Mouse (Mus musculus) intestine, embryonic 16.5 days (tissue): Measurements from ENCODE around the gene Phlda2. TPM values are rescaled to one million over a fixed set of nuclear protein-coding genes. Genes with fewer than 3 reads are reported as not detected.

Source experiments
- ATAC-seq: fragments of 200-750 bp; cut with Nextera tagmentation; 2 replicates; pipeline ENCODE4 v1.8.0; 2017; ENCODE audit warnings: moderate TSS enrichment, moderate library complexity
- H3K27ac ChIP-seq: fragments of 300-500 bp; sonication (generic); 2 replicates; pipeline ENCODE4 v1.5.1; 2014; ENCODE audit warnings: mild to moderate bottlenecking, low read length
- H3K27me3 ChIP-seq: fragments of 300-500 bp; sonication (generic); replicated peaks from 2 replicates; pipeline ENCODE4 v1.6.1; 2014; ENCODE audit warnings: low read length, control low read depth, mixed read lengths; ENCODE audit not compliant: control insufficient read depth, insufficient read depth
- H3K36me3 ChIP-seq: fragments of 300-500 bp; sonication (generic); 2 replicates; pipeline ENCODE4 v1.6.1; 2014; ENCODE audit warnings: low read length, control low read depth; ENCODE audit not compliant: control insufficient read depth, insufficient read depth
- H3K4me1 ChIP-seq: fragments of 300-500 bp; sonication (generic); 2 replicates; pipeline ENCODE4 v1.6.1; 2014; ENCODE audit warnings: low read length, control low read depth, mixed read lengths; ENCODE audit not compliant: control insufficient read depth, insufficient read depth
- H3K4me2 ChIP-seq: fragments of 300-500 bp; sonication (generic); 2 replicates; pipeline ENCODE4 v1.6.1; 2014; ENCODE audit warnings: low read depth, low read length, control low read depth
- H3K4me3 ChIP-seq: fragments of 300-500 bp; sonication (generic); 2 replicates; pipeline ENCODE4 v1.5.1; 2014; ENCODE audit warnings: mild to moderate bottlenecking, low read length
- H3K9ac ChIP-seq: fragments of 300-500 bp; sonication (generic); 2 replicates; pipeline ENCODE4 v1.6.1; 2014; ENCODE audit warnings: low read depth, low read length
- H3K9me3 ChIP-seq: fragments of 300-500 bp; sonication (generic); 2 replicates; pipeline ENCODE4 v1.6.1; 2016; ENCODE audit warnings: low read length, control low read depth; ENCODE audit not compliant: control insufficient read depth
- WGBS: fragments of 180-500 bp; shearing (Covaris S2); extraction: QIAGEN DNeasy Blood & Tissue Kit; methylation state at CpG from one replicate; pipeline ENCODE4 v1.1.7; 2014; 5-methylcytosine and 5-hydroxymethylcytosine counted together
- polyA plus RNA-seq: library from polyadenylated mRNA; unstranded; fragments of >200 nt; fragmentation: Nextera tagmentation; extraction: Ambion mirVana; gene quantifications from 2 replicates; pipeline ENCODE4 v1.2.1, GENCODE M21; 2015

Gene Phlda2
- polyA plus RNA-seq, 1 experiment from 2014 or later = 16.1 TPM

DNA sequence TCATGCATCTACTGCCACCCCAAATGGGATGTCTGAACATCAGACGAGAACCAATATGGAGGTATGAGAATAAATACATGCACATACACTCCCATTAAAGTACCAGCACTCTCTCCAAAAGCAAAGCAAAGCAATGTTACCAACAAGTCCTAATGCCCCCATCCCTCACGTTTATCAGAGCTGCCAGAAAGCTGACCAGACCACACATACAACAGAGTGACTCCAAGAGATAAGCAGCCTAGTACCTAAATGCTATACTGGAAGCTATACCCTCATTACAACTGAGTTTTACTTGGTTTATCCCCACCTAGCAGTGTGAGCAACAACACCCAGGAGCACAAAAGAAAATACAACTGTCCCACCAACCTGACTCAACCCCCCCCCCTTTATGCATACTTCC lies 30.3 kb upstream of the Phlda2 start:
- no peaks in the 10 kb centered on the region for H3K9me3 ChIP-seq
- no peak overlapping the region for H3K9ac ChIP-seq
- no peaks in the 10 kb centered on the region for H3K27me3 ChIP-seq
- ATAC-seq = no peak
- no peak overlapping the region for H3K4me2 ChIP-seq
- H3K36me3 ChIP-seq = peaks cover 29% of the 10 kb centered on the region
- WGBS = 76% methylated on average over 2 of the region's 2 CpGs
- no peak overlapping the region for H3K4me3 ChIP-seq
- H3K27ac ChIP-seq = no peak overlapping the region
- H3K4me1 ChIP-seq = no peaks in the 10 kb centered on the region

- ATAC-seq = no peak
- Histone ChIP-seq H3K9ac (no peak overlapping the region), H3K4me1 (no peaks in the 10 kb centered on the region), H3K27me3 (no peaks in the 10 kb centered on the region), H3K4me3 (no peak overlapping the region), H3K27ac (no peak overlapping the region), H3K36me3 (peaks cover 29% of the 10 kb centered on the region), H3K9me3 (no peaks in the 10 kb centered on the region), H3K4me2 (no peak overlapping the region)
- 91% methylated on average over 1 of the region's 1 CpGs for WGBS
Observed at GRCm38 (mm10) chr7:143532410-143532809, 29.5 kb upstream of the Phlda2 start.

- Histone ChIP-seq H3K36me3 (peaks cover 50% of the 10 kb centered on the region), H3K9me3 (no peaks in the 10 kb centered on the region), H3K4me2 (no peak overlapping the region), H3K27me3 (no peaks in the 10 kb centered on the region), H3K27ac (no peak overlapping the region), H3K4me1 (no peaks in the 10 kb centered on the region), H3K4me3 (no peak overlapping the region), H3K9ac (no peak overlapping the region)
- WGBS = 71% methylated on average over 4 of the region's 4 CpGs
- no peak for ATAC-seq
Observed at GRCm38 (mm10) chr7:143519333-143519732, 16.4 kb upstream of the Phlda2 start.

DNA sequence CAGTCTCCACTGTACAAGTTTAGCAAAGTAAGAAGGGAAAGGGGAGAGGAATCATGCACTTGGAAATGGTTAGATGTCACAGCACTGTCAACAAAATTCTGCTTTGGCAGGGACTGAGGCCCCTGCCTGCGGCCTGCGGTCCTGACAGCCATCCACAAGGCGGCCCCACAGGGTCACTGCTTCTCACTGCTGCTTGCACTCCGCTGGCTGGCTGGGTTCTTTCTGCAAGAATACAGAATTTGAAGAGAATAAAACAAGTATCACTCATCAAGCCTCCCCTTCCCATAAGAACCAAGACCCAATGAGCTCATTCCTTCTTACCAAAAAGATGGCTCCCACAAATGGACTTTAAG lies 11.4 kb upstream of the Phlda2 start:
- peaks cover 30% of the 10 kb centered on the region for H3K36me3 ChIP-seq
- 97% methylated on average over 4 of the region's 4 CpGs for WGBS

GRCm38 (mm10) chr7:143513763-143514415 lies 10.9 kb upstream of the Phlda2 start:
- no peak overlapping the region for H3K4me2 ChIP-seq
- no peak overlapping the region for H3K9ac ChIP-seq
- no peak overlapping the region for H3K27ac ChIP-seq
- H3K9me3 ChIP-seq = no peaks in the 10 kb centered on the region
- ATAC-seq = no peak
- no peaks in the 10 kb centered on the region for H3K27me3 ChIP-seq
- H3K4me1 ChIP-seq = no peaks in the 10 kb centered on the region
- no peak overlapping the region for H3K4me3 ChIP-seq
- 86% methylated on average over 10 of the region's 10 CpGs for WGBS
- H3K36me3 ChIP-seq = peaks cover 26% of the 10 kb centered on the region

More for the DNA sequence above, 11.4 kb upstream of the Phlda2 start:
- no peak overlapping the region for H3K4me2 ChIP-seq
- H3K27ac ChIP-seq = no peak overlapping the region
- H3K27me3 ChIP-seq = no peaks in the 10 kb centered on the region
- H3K9ac ChIP-seq = no peak overlapping the region
- no peaks in the 10 kb centered on the region for H3K4me1 ChIP-seq
- no peak overlapping the region for H3K4me3 ChIP-seq
- H3K9me3 ChIP-seq = no peaks in the 10 kb centered on the region
- no peak for ATAC-seq

DNA sequence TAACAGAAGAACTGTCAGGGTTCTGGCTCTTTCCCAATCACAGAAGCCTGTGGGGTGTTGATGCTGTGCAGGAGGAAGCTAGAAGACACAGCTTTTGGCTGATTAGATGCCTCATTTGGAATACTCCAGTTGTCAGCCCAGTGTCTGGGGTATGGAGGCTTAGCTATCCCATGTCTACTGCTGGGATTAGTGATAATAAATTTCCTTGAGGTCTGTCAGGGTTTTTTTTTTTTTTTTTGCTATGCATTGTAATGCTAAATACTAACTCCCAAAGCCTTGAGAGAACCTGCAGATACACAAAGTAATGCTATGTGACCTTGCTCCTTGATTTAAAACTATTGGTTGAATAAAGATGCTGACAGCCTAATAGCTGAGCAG lies 8.4 kb upstream of the Phlda2 start:
- Histone ChIP-seq H3K4me2 (no peak overlapping the region), H3K9ac (no peak overlapping the region)
- no peak for ATAC-seq

GRCm38 (mm10) chr7:143510593-143511334 lies 7.8 kb upstream of the Phlda2 start:
- 83% methylated on average over 3 of the region's 3 CpGs for WGBS
- H3K4me1 ChIP-seq = no peaks in the 10 kb centered on the region
- ATAC-seq = no peak
- H3K9ac ChIP-seq = no peak overlapping the region
- no peaks in the 10 kb centered on the region for H3K9me3 ChIP-seq
- H3K36me3 ChIP-seq = peaks cover 8% of the 10 kb centered on the region; the same call in 1 of the 2 replicates
- H3K4me3 ChIP-seq = no peak overlapping the region
- H3K27me3 ChIP-seq = no peaks in the 10 kb centered on the region
- no peak overlapping the region for H3K27ac ChIP-seq
- H3K4me2 ChIP-seq = no peak overlapping the region

More for the DNA sequence above, 8.4 kb upstream of the Phlda2 start:
- H3K27me3 ChIP-seq = no peaks in the 10 kb centered on the region
- no peaks in the 10 kb centered on the region for H3K9me3 ChIP-seq
- H3K4me3 ChIP-seq = no peak overlapping the region
- peaks cover 11% of the 10 kb centered on the region; the same call in 1 of the 2 replicates for H3K36me3 ChIP-seq
- no peaks in the 10 kb centered on the region for H3K4me1 ChIP-seq
- H3K27ac ChIP-seq = no peak overlapping the region

DNA sequence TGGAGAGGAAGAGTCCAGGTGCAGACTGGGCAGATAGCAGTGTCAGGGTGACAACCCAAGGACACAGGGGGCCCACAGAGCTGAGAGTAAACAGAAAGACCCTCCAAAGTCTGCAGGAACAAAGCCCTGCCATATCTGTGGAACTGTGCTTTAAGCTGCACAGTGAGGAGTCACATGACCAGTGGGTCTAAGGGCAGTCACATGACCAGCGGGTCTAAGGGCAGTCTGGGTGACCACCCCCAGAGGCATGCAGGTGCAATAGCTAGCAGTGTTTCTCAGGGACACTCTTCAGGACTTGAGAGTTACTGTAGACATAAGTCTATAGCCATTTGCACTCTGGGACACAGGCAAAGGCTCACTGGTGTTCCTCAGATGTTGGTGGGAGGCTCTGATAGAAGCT lies 6.6 kb upstream of the Phlda2 start:
- H3K9ac ChIP-seq = no peak overlapping the region
- H3K27me3 ChIP-seq = peaks cover 3% of the 10 kb centered on the region; the same call in 1 of the 2 replicates
- H3K4me1 ChIP-seq = no peaks in the 10 kb centered on the region
- no peaks in the 10 kb centered on the region for H3K9me3 ChIP-seq
- H3K4me3 ChIP-seq = no peak overlapping the region
- WGBS = 58% methylated on average over 1 of the region's 1 CpGs
- no peak for ATAC-seq
- no peak overlapping the region for H3K27ac ChIP-seq
- H3K36me3 ChIP-seq = peaks cover 1% of the 10 kb centered on the region; the same call in 1 of the 2 replicates
- H3K4me2 ChIP-seq = no peak overlapping the region

GRCm38 (mm10) chr7:143506675-143507074 lies 3.7 kb upstream of the Phlda2 start:
- no peak overlapping the region for H3K4me2 ChIP-seq

More at GRCm38 (mm10) chr7:143506675-143507074, 3.7 kb upstream of the Phlda2 start:
- peaks cover 9% of the 10 kb centered on the region for H3K4me1 ChIP-seq
- no peaks in the 10 kb centered on the region for H3K9me3 ChIP-seq
- H3K9ac ChIP-seq = no peak overlapping the region
- H3K27ac ChIP-seq = no peak overlapping the region
- peaks cover 17% of the 10 kb centered on the region for H3K27me3 ChIP-seq
- no peaks in the 10 kb centered on the region for H3K36me3 ChIP-seq
- WGBS = 25% methylated on average over 7 of the region's 7 CpGs
- no peak overlapping the region for H3K4me3 ChIP-seq
- no peak for ATAC-seq
